Comparison of ENCODE assay signal across 15 mouse cellular contexts in genomic region chr11:8488248-8488647, GRCm38 (mm10).
DNase-seq lines count a peak whose midpoint lies in the region; ATAC-seq lines count a peak whose summit lies in the region.
"Had no signal": no experiment of that assay in that cellular context is flagged by ENCODE, and none has a peak within 500 bp of the region (broad histone marks: within the 10 kb centered on the region; RNA-seq: fewer than 3 reads in every experiment).

No protein-coding gene starts in this region.

- H3K36me3 ChIP-seq in forebrain, embryonic 16.5 days (ENCODE audit: control insufficient read depth, insufficient read depth): no peaks in the 10 kb centered on the region
- H3K36me3 ChIP-seq in forebrain, embryonic 11.5 days (ENCODE audit: control insufficient read depth, insufficient read depth, low read length): no peaks in the 10 kb centered on the region; the same call in 1 of the 2 replicates
- H3K36me3 ChIP-seq: G1E had no signal

- H3K9me3 ChIP-seq in forebrain, embryonic 16.5 days (ENCODE audit: control insufficient read depth, low read length): no peaks in the 10 kb centered on the region
- H3K9me3 ChIP-seq in forebrain, embryonic 11.5 days (ENCODE audit: control insufficient read depth, low read length): no peaks in the 10 kb centered on the region
- H3K9me3 ChIP-seq: embryonic facial prominence, embryonic 13.5 days; megakaryocyte, embryonic 14.5 days had no signal

- 72% methylated on average over 6 of the region's 6 CpGs for WGBS in forebrain, embryonic 16.5 days
- WGBS in forebrain, embryonic 11.5 days: 87% methylated on average over 6 of the region's 6 CpGs

- ATAC-seq in forebrain, embryonic 16.5 days: peak; percentile 49
- ATAC-seq in forebrain, embryonic 11.5 days (replicated peaks; ENCODE audit: low FRiP score): no peak
- ATAC-seq in megakaryocyte progenitor cell, adult 5-6 weeks (replicated peaks; ENCODE audit: poor library complexity): 0 out of 2 replicates have a peak, but pooled peaks have one; percentile 21

- H3K27ac ChIP-seq in forebrain, embryonic 16.5 days (ENCODE audit: low read length): no peak overlapping the region
- no peak overlapping the region for H3K27ac ChIP-seq in forebrain, embryonic 11.5 days (ENCODE audit: low read depth, low read length)
- H3K27ac ChIP-seq: embryonic facial prominence, embryonic 13.5 days; stomach, postnatal 0 days had no signal

- H3K4me2 ChIP-seq in forebrain, embryonic 16.5 days (ENCODE audit: low read length): no peak overlapping the region
- no peak overlapping the region for H3K4me2 ChIP-seq in forebrain, embryonic 11.5 days (ENCODE audit: low read depth, low read length, severe bottlenecking)
- H3K4me2 ChIP-seq: embryonic facial prominence, embryonic 13.5 days; lung, embryonic 14.5 days had no signal

- H3K4me3 ChIP-seq in forebrain, embryonic 16.5 days (replicated peaks; ENCODE audit: low read length): no peak overlapping the region
- no peak overlapping the region for H3K4me3 ChIP-seq in forebrain, embryonic 11.5 days (ENCODE audit: low read depth, low read length)
- H3K4me3 ChIP-seq: embryonic facial prominence, embryonic 13.5 days; megakaryocyte, embryonic 14.5 days had no signal

- H3K27me3 ChIP-seq in forebrain, embryonic 16.5 days (replicated peaks; ENCODE audit: control insufficient read depth, insufficient read depth, low read length): no peaks in the 10 kb centered on the region
- no peaks in the 10 kb centered on the region for H3K27me3 ChIP-seq in forebrain, embryonic 11.5 days (ENCODE audit: control insufficient read depth, insufficient read depth, low read length)
- H3K27me3 ChIP-seq: embryonic facial prominence, embryonic 13.5 days; megakaryocyte, embryonic 14.5 days had no signal

- no peak for DNase-seq in forebrain, embryonic 11.5 days (ENCODE audit: low spot score)
- peak; percentile 39 for DNase-seq in layer of hippocampus, adult 9-11 months
- no peak for DNase-seq in layer of hippocampus, adult 8-10 months (ENCODE audit: low spot score in 2 of 2)
- DNase-seq in 3T3-L1 (ENCODE audit: low read depth, low spot score): peak; percentile 80
- no peak for DNase-seq in lung, postnatal 4 days
- no peak for DNase-seq in thymus, postnatal 0 days (ENCODE audit: low spot score)
- DNase-seq: adrenal gland, postnatal 14 days; heart, postnatal 36 days; lung, embryonic 14.5 days had no signal

- peaks cover 4% of the 10 kb centered on the region; the same call in 1 of the 2 replicates for H3K4me1 ChIP-seq in forebrain, embryonic 16.5 days (replicated peaks; ENCODE audit: control insufficient read depth, insufficient read depth, low read length)
- H3K4me1 ChIP-seq in forebrain, embryonic 11.5 days (replicated peaks; ENCODE audit: control insufficient read depth, insufficient read depth, low read length): no peaks in the 10 kb centered on the region
- H3K4me1 ChIP-seq: megakaryocyte, embryonic 14.5 days had no signal

- no peak overlapping the region; the same call in 1 of the 2 replicates for H3K9ac ChIP-seq in forebrain, embryonic 16.5 days (replicated peaks; ENCODE audit: low read depth, low read length)
- no peak overlapping the region for H3K9ac ChIP-seq in forebrain, embryonic 11.5 days (ENCODE audit: low read length)
- H3K9ac ChIP-seq: embryonic facial prominence, embryonic 13.5 days; lung, embryonic 14.5 days had no signal

Comparison
In these comparisons a context has a peak if more than half of its experiments do, and no peak if none do; other contexts are left out.
1. DNase-seq: peak in layer of hippocampus, adult 9-11 months (single experiment) and 3T3-L1 (single experiment); none in forebrain, embryonic 11.5 days (single experiment), layer of hippocampus, adult 8-10 months (0 of 2), lung, postnatal 4 days (0 of 2) and thymus, postnatal 0 days (single experiment).